Mouse (Mus musculus) 416B (cell line): ENCODE measurements around the gene Usp50.
A peak's percentile ranks its signal among the peaks of the same experiment; 100 is the strongest.

Source experiments
- DNase-seq: peaks from one replicate; pipeline ENCODE4 v3.0.0; 2011; ENCODE audit warnings: low read depth

Gene Usp50

GRCm38 (mm10) chr2:126740314-126740713 is 43.0 kb downstream of the Usp50 start:
- no peak for DNase-seq

- peak; percentile 7 for DNase-seq
Measured at GRCm38 (mm10) chr2:126735339-126736073, 47.8 kb downstream of the Usp50 start.

- no peak for DNase-seq
Measured at GRCm38 (mm10) chr2:126730502-126730901, 52.8 kb downstream of the Usp50 start.

- no peak for DNase-seq
Measured at GRCm38 (mm10) chr2:126729207-126729606, 54.1 kb downstream of the Usp50 start.

GRCm38 (mm10) chr2:126712950-126713349 is 70.3 kb downstream of the Usp50 start:
- peak; percentile 28 for DNase-seq

- no peak for DNase-seq
Measured at GRCm38 (mm10) chr2:126712526-126712925, 70.7 kb downstream of the Usp50 start.

GRCm38 (mm10) chr2:126708361-126708760 is 74.9 kb downstream of the Usp50 start:
- no peak for DNase-seq

- DNase-seq = no peak
Measured at GRCm38 (mm10) chr2:126707438-126707779, 75.9 kb downstream of the Usp50 start.

- DNase-seq = peak; percentile 97
Measured at GRCm38 (mm10) chr2:126706759-126707437, 76.4 kb downstream of the Usp50 start, which contains the start of gene Usp8. Usp8 (plus strand) TSS chr2:126707328.

- peak; percentile 73 for DNase-seq
Measured at GRCm38 (mm10) chr2:126695285-126695684, 88.0 kb downstream of the Usp50 start.

GRCm38 (mm10) chr2:126691290-126691689 is 92.0 kb downstream of the Usp50 start:
- no peak for DNase-seq

GRCm38 (mm10) chr2:126682937-126683336 is 100.3 kb downstream of the Usp50 start:
- DNase-seq = no peak

GRCm38 (mm10) chr2:126682333-126682732 is 100.9 kb downstream of the Usp50 start:
- DNase-seq = peak; percentile 52

GRCm38 (mm10) chr2:126677366-126677765 is 105.9 kb downstream of the Usp50 start:
- no peak for DNase-seq

- DNase-seq = no peak
Measured at GRCm38 (mm10) chr2:126676122-126676515, 107.2 kb downstream of the Usp50 start, which contains the start of gene Gabpb1. Gabpb1 (minus strand) TSS chr2:126676337.

GRCm38 (mm10) chr2:126675169-126676121 is 107.8 kb downstream of the Usp50 start:
- peak; percentile 88 for DNase-seq

- peak; percentile 62 for DNase-seq
Measured at GRCm38 (mm10) chr2:126674441-126675168, 108.7 kb downstream of the Usp50 start.

GRCm38 (mm10) chr2:126673317-126674242 is 109.7 kb downstream of the Usp50 start:
- peak; percentile 97 for DNase-seq

- no peak for DNase-seq
Measured at GRCm38 (mm10) chr2:126668621-126669252, 114.5 kb downstream of the Usp50 start.

GRCm38 (mm10) chr2:126665984-126666383 is 117.3 kb downstream of the Usp50 start:
- no peak for DNase-seq
